Mouse (Mus musculus): ENCODE measurements at regions not wholly inside any gene's neighbourhood (a gene's known extent, or its start where the extent isn't known, plus 50 kb on each side); places are given as distances from the start of the nearest gene placed in this dataset.
A peak's percentile ranks its signal among the peaks of the same experiment; 100 is the strongest.

GRCm38 (mm10) chr4:153068484-153069033 is 414.1 kb downstream of the Ajap1 start:
- Histone ChIP-seq H3K36me3 (no peaks in the 10 kb centered on the region), H3K27me3 (replicated peaks) (no peaks in the 10 kb centered on the region), H3K27ac (no peak overlapping the region), H3K9ac (no peak overlapping the region), H3K4me1 (no peaks in the 10 kb centered on the region), H3K9me3 (no peaks in the 10 kb centered on the region), H3K4me3 (replicated peaks) (no peak overlapping the region), H3K4me2 (no peak overlapping the region)
- WGBS: 69% methylated on average over 12 of the region's 12 CpGs
- ATAC-seq (ENCODE audit: insufficient read depth, low FRiP score, low read depth): no peak

- Histone ChIP-seq H3K9ac (no peak overlapping the region), H3K27ac (no peak overlapping the region), H3K4me2 (no peak overlapping the region), H3K4me1 (no peaks in the 10 kb centered on the region), H3K9me3 (no peaks in the 10 kb centered on the region), H3K4me3 (replicated peaks) (no peak overlapping the region), H3K27me3 (replicated peaks) (no peaks in the 10 kb centered on the region), H3K36me3 (no peaks in the 10 kb centered on the region)
- ATAC-seq (ENCODE audit: insufficient read depth, low FRiP score, low read depth): no peak
- WGBS: 66% methylated on average over 14 of the region's 14 CpGs
These were observed 418.5 kb downstream of the Ajap1 start for GRCm38 (mm10) chr4:153064021-153064605.

GRCm38 (mm10) chr4:153063402-153063801 is 419.2 kb downstream of the Ajap1 start:
- Histone ChIP-seq H3K4me1 (no peaks in the 10 kb centered on the region), H3K4me3 (replicated peaks) (no peak overlapping the region), H3K27ac (no peak overlapping the region), H3K4me2 (no peak overlapping the region), H3K36me3 (no peaks in the 10 kb centered on the region), H3K9me3 (no peaks in the 10 kb centered on the region), H3K27me3 (replicated peaks) (no peaks in the 10 kb centered on the region), H3K9ac (no peak overlapping the region)
- ATAC-seq (ENCODE audit: insufficient read depth, low FRiP score, low read depth): no peak
- 54% methylated on average over 9 of the region's 9 CpGs for WGBS

- H3K36me3 ChIP-seq: no peaks in the 10 kb centered on the region
- no peak overlapping the region for H3K4me2 ChIP-seq
- H3K4me1 ChIP-seq: no peaks in the 10 kb centered on the region
- no peaks in the 10 kb centered on the region for H3K9me3 ChIP-seq
- H3K27ac ChIP-seq: no peak overlapping the region
- no peak for ATAC-seq (ENCODE audit: insufficient read depth, low FRiP score, low read depth)
- H3K4me3 ChIP-seq (replicated peaks): no peak overlapping the region
- 69% methylated on average over 12 of the region's 12 CpGs for WGBS
- H3K27me3 ChIP-seq (replicated peaks): no peaks in the 10 kb centered on the region
- no peak overlapping the region for H3K9ac ChIP-seq
These were observed 424.5 kb downstream of the Ajap1 start for GRCm38 (mm10) chr4:153058152-153058551.

- Histone ChIP-seq H3K9me3 (no peaks in the 10 kb centered on the region), H3K36me3 (no peaks in the 10 kb centered on the region), H3K4me1 (no peaks in the 10 kb centered on the region), H3K27me3 (replicated peaks) (no peaks in the 10 kb centered on the region), H3K27ac (no peak overlapping the region), H3K9ac (no peak overlapping the region), H3K4me2 (no peak overlapping the region), H3K4me3 (replicated peaks) (no peak overlapping the region)
- no peak for ATAC-seq (ENCODE audit: insufficient read depth, low FRiP score, low read depth)
These were observed 458.9 kb downstream of the Ajap1 start for GRCm38 (mm10) chr4:153023711-153024110.

GRCm38 (mm10) chr4:153019211-153019610 is 463.4 kb downstream of the Ajap1 start:
- H3K27me3 ChIP-seq (replicated peaks): no peaks in the 10 kb centered on the region
- H3K36me3 ChIP-seq: no peaks in the 10 kb centered on the region
- no peak overlapping the region for H3K9ac ChIP-seq
- no peak overlapping the region for H3K4me3 ChIP-seq (replicated peaks)
- no peak overlapping the region for H3K27ac ChIP-seq
- 59% methylated on average over 10 of the region's 10 CpGs for WGBS
- no peaks in the 10 kb centered on the region for H3K9me3 ChIP-seq
- no peaks in the 10 kb centered on the region for H3K4me1 ChIP-seq
- no peak for ATAC-seq (ENCODE audit: insufficient read depth, low FRiP score, low read depth)
- H3K4me2 ChIP-seq: no peak overlapping the region; the same call in 1 of the 2 replicates

GRCm38 (mm10) chr4:153018138-153018921 is 464.3 kb downstream of the Ajap1 start:
- H3K9ac ChIP-seq: no peak overlapping the region
- ATAC-seq (ENCODE audit: insufficient read depth, low FRiP score, low read depth): no peak
- no peaks in the 10 kb centered on the region for H3K27me3 ChIP-seq (replicated peaks)
- 36% methylated on average over 28 of the region's 28 CpGs for WGBS
- peak overlapping the region; percentile 16; the same call in 1 of the 2 replicates for H3K4me3 ChIP-seq (replicated peaks)
- H3K9me3 ChIP-seq: no peaks in the 10 kb centered on the region
- H3K36me3 ChIP-seq: no peaks in the 10 kb centered on the region
- peak overlapping the region; percentile 46 for H3K4me2 ChIP-seq
- no peak overlapping the region for H3K27ac ChIP-seq
- no peaks in the 10 kb centered on the region for H3K4me1 ChIP-seq

GRCm38 (mm10) chr4:153017816-153018137 is 464.8 kb downstream of the Ajap1 start:
- Histone ChIP-seq H3K9me3 (no peaks in the 10 kb centered on the region), H3K4me2 (no peak overlapping the region), H3K36me3 (no peaks in the 10 kb centered on the region), H3K4me3 (replicated peaks) (no peak overlapping the region), H3K27ac (no peak overlapping the region), H3K27me3 (replicated peaks) (no peaks in the 10 kb centered on the region), H3K4me1 (no peaks in the 10 kb centered on the region), H3K9ac (no peak overlapping the region)
- ATAC-seq (ENCODE audit: insufficient read depth, low FRiP score, low read depth): no peak
- WGBS: 45% methylated on average over 2 of the region's 2 CpGs

GRCm38 (mm10) chr4:153003338-153003737 is 479.3 kb downstream of the Ajap1 start:
- Histone ChIP-seq H3K9ac (no peak overlapping the region), H3K27me3 (replicated peaks) (no peaks in the 10 kb centered on the region), H3K27ac (no peak overlapping the region), H3K36me3 (no peaks in the 10 kb centered on the region), H3K9me3 (no peaks in the 10 kb centered on the region), H3K4me2 (no peak overlapping the region), H3K4me1 (no peaks in the 10 kb centered on the region), H3K4me3 (replicated peaks) (no peak overlapping the region)
- no peak for ATAC-seq (ENCODE audit: insufficient read depth, low FRiP score, low read depth)
- WGBS: 60% methylated on average over 3 of the region's 3 CpGs

- Histone ChIP-seq H3K4me3 (replicated peaks) (no peak overlapping the region), H3K36me3 (no peaks in the 10 kb centered on the region), H3K4me1 (no peaks in the 10 kb centered on the region), H3K27me3 (replicated peaks) (no peaks in the 10 kb centered on the region), H3K27ac (no peak overlapping the region), H3K4me2 (no peak overlapping the region), H3K9me3 (no peaks in the 10 kb centered on the region), H3K9ac (no peak overlapping the region)
- ATAC-seq (ENCODE audit: insufficient read depth, low FRiP score, low read depth): no peak
- 76% methylated on average over 4 of the region's 4 CpGs for WGBS
These were observed 480.1 kb downstream of the Ajap1 start for GRCm38 (mm10) chr4:153002516-153002915.

- ATAC-seq (ENCODE audit: insufficient read depth, low FRiP score, low read depth): no peak
- Histone ChIP-seq H3K27me3 (replicated peaks) (no peaks in the 10 kb centered on the region), H3K9ac (no peak overlapping the region), H3K4me2 (no peak overlapping the region), H3K9me3 (no peaks in the 10 kb centered on the region), H3K4me1 (no peaks in the 10 kb centered on the region), H3K36me3 (no peaks in the 10 kb centered on the region), H3K4me3 (replicated peaks) (no peak overlapping the region), H3K27ac (no peak overlapping the region)
- 87% methylated on average over 6 of the region's 6 CpGs for WGBS
These were observed 480.9 kb downstream of the Ajap1 start for GRCm38 (mm10) chr4:153001761-153002160.

GRCm38 (mm10) chr4:152999526-152999925 is 483.1 kb downstream of the Ajap1 start:
- Histone ChIP-seq H3K36me3 (no peaks in the 10 kb centered on the region), H3K9me3 (no peaks in the 10 kb centered on the region), H3K4me1 (no peaks in the 10 kb centered on the region), H3K4me3 (replicated peaks) (no peak overlapping the region), H3K27me3 (replicated peaks) (no peaks in the 10 kb centered on the region), H3K9ac (no peak overlapping the region), H3K27ac (no peak overlapping the region), H3K4me2 (no peak overlapping the region)
- ATAC-seq (ENCODE audit: insufficient read depth, low FRiP score, low read depth): no peak
- WGBS: 45% methylated on average over 18 of the region's 18 CpGs
